12 mouse cellular contexts compared by ENCODE assay signal in genomic region chr2:166638079-166638800, GRCm38 (mm10).
DNase-seq lines count a peak whose midpoint lies in the region; ATAC-seq and TF ChIP-seq lines count a peak whose summit lies in the region.
"Had no signal": no experiment of that assay in that cellular context is flagged by ENCODE, and none has a peak within 500 bp of the region (broad histone marks: within the 10 kb centered on the region; RNA-seq: fewer than 3 reads in every experiment).

No protein-coding gene starts in this region.

- H3K4me3 ChIP-seq in hindbrain, embryonic 10.5 days: no peak overlapping the region
- no peak overlapping the region for H3K4me3 ChIP-seq in hindbrain, embryonic 11.5 days (ENCODE audit: low read depth, low read length)
- H3K4me3 ChIP-seq in liver, embryonic 13.5 days (replicated peaks): no peak overlapping the region
- no peak overlapping the region for H3K4me3 ChIP-seq in liver, postnatal 0 days (ENCODE audit: low read depth, low read length)
- no peak overlapping the region for H3K4me3 ChIP-seq in intestine, embryonic 16.5 days (ENCODE audit: low read length)
- H3K4me3 ChIP-seq: embryonic facial prominence, embryonic 15.5 days had no signal

- H3K36me3 ChIP-seq in hindbrain, embryonic 10.5 days: peaks cover 80% of the 10 kb centered on the region
- H3K36me3 ChIP-seq in hindbrain, embryonic 11.5 days (ENCODE audit: control insufficient read depth, insufficient read depth, low read length): no peaks in the 10 kb centered on the region
- H3K36me3 ChIP-seq in liver, embryonic 13.5 days: peaks cover 40% of the 10 kb centered on the region
- peaks cover 32% of the 10 kb centered on the region for H3K36me3 ChIP-seq in liver, postnatal 0 days (replicated peaks; ENCODE audit: insufficient read depth, low read length)
- H3K36me3 ChIP-seq in intestine, embryonic 16.5 days (ENCODE audit: control insufficient read depth, insufficient read depth, low read length): no peaks in the 10 kb centered on the region

- peak; percentile 43 for DNase-seq in gastrocnemius, adult 18-20 months (ENCODE audit: low spot score)
- no peak for DNase-seq in gastrocnemius, postnatal 10 days
- no peak for DNase-seq in hindbrain, embryonic 10.5 days (ENCODE audit: low spot score)
- DNase-seq in hindbrain, embryonic 11.5 days (ENCODE audit: low spot score): no peak
- no peak for DNase-seq in liver, embryonic 13.5 days
- no peak for DNase-seq in liver, postnatal 0 days
- DNase-seq in cerebellum, postnatal 10 days: no peak
- DNase-seq: adrenal gland, adult 8-10 months; cerebellum, postnatal 36 days; layer of hippocampus, postnatal 36 days had no signal

- no peak overlapping the region for H3K4me2 ChIP-seq in hindbrain, embryonic 11.5 days (replicated peaks; ENCODE audit: low read depth, low read length)
- no peak overlapping the region for H3K4me2 ChIP-seq in liver, embryonic 13.5 days
- no peak overlapping the region for H3K4me2 ChIP-seq in liver, postnatal 0 days (ENCODE audit: low read depth, low read length)
- H3K4me2 ChIP-seq in intestine, embryonic 16.5 days (ENCODE audit: low read depth, low read length): no peak overlapping the region
- H3K4me2 ChIP-seq: embryonic facial prominence, embryonic 15.5 days had no signal

- H3K9me3 ChIP-seq in hindbrain, embryonic 10.5 days: 0 out of 2 replicates have a peak, but pooled peaks cover 5% of the 10 kb centered on the region
- no peaks in the 10 kb centered on the region for H3K9me3 ChIP-seq in hindbrain, embryonic 11.5 days (ENCODE audit: control insufficient read depth, low read length)
- H3K9me3 ChIP-seq in liver, embryonic 13.5 days (replicated peaks): no peaks in the 10 kb centered on the region
- H3K9me3 ChIP-seq in liver, postnatal 0 days (ENCODE audit: low read length): no peaks in the 10 kb centered on the region; the same call in 1 of the 2 replicates
- H3K9me3 ChIP-seq in intestine, embryonic 16.5 days (ENCODE audit: control insufficient read depth, low read length): 0 out of 2 replicates have a peak, but pooled peaks cover 3% of the 10 kb centered on the region
- H3K9me3 ChIP-seq: embryonic facial prominence, embryonic 15.5 days had no signal

- TF ChIP-seq EP300 in liver, postnatal 0 days (IDR thresholded peaks at IDR 0.05; ENCODE audit: low read depth): no peak

- ATAC-seq in hindbrain, embryonic 11.5 days (ENCODE audit: low FRiP score): no peak
- no peak for ATAC-seq in liver, embryonic 13.5 days (ENCODE audit: low read depth)
- no peak for ATAC-seq in liver, postnatal 0 days
- no peak for ATAC-seq in intestine, embryonic 16.5 days

- H3K9ac ChIP-seq in hindbrain, embryonic 11.5 days (ENCODE audit: low read depth, low read length): no peak overlapping the region
- no peak overlapping the region for H3K9ac ChIP-seq in liver, embryonic 13.5 days
- H3K9ac ChIP-seq in liver, postnatal 0 days (replicated peaks): no peak overlapping the region
- H3K9ac ChIP-seq in intestine, embryonic 16.5 days (ENCODE audit: low read depth, low read length): 0 out of 2 replicates have a peak overlapping the region, but pooled peaks have one; percentile 1
- H3K9ac ChIP-seq: embryonic facial prominence, embryonic 15.5 days had no signal

- 66% methylated on average over 13 of the region's 13 CpGs for WGBS in hindbrain, embryonic 10.5 days
- 74% methylated on average over 13 of the region's 13 CpGs for WGBS in hindbrain, embryonic 11.5 days
- WGBS in liver, embryonic 13.5 days (ENCODE audit: insufficient replicate concordance): 72% methylated on average over 13 of the region's 13 CpGs
- 73% methylated on average over 13 of the region's 13 CpGs for WGBS in liver, postnatal 0 days (ENCODE audit: insufficient replicate concordance)
- 66% methylated on average over 13 of the region's 13 CpGs for WGBS in intestine, embryonic 16.5 days

- no peaks in the 10 kb centered on the region for H3K27me3 ChIP-seq in hindbrain, embryonic 10.5 days (ENCODE audit: insufficient read depth, poor library complexity, severe bottlenecking)
- no peaks in the 10 kb centered on the region for H3K27me3 ChIP-seq in hindbrain, embryonic 11.5 days (ENCODE audit: control insufficient read depth, insufficient read depth, low read length)
- no peaks in the 10 kb centered on the region for H3K27me3 ChIP-seq in liver, embryonic 13.5 days
- no peaks in the 10 kb centered on the region for H3K27me3 ChIP-seq in liver, postnatal 0 days (ENCODE audit: insufficient read depth, low read length)
- no peaks in the 10 kb centered on the region for H3K27me3 ChIP-seq in intestine, embryonic 16.5 days (replicated peaks; ENCODE audit: control insufficient read depth, insufficient read depth, low read length)
- H3K27me3 ChIP-seq: embryonic facial prominence, embryonic 15.5 days had no signal

- H3K27ac ChIP-seq in hindbrain, embryonic 10.5 days: peak overlapping the region; percentile 80
- H3K27ac ChIP-seq in hindbrain, embryonic 11.5 days (ENCODE audit: low read depth, low read length): no peak overlapping the region
- 0 out of 2 replicates have a peak overlapping the region, but pooled peaks have one; percentile 13 for H3K27ac ChIP-seq in liver, embryonic 13.5 days
- H3K27ac ChIP-seq in liver, postnatal 0 days (ENCODE audit: low read depth): no peak overlapping the region
- H3K27ac ChIP-seq in intestine, embryonic 16.5 days (ENCODE audit: low read length): 0 out of 2 replicates have a peak overlapping the region, but pooled peaks have one; percentile 29
- H3K27ac ChIP-seq: embryonic facial prominence, embryonic 15.5 days had no signal

- no peak for TF ChIP-seq CTCF in liver, postnatal 0 days (IDR thresholded peaks at IDR 0.05; ENCODE audit: low read depth)

- peaks cover 44% of the 10 kb centered on the region for H3K4me1 ChIP-seq in hindbrain, embryonic 10.5 days (replicated peaks)
- H3K4me1 ChIP-seq in hindbrain, embryonic 11.5 days (replicated peaks; ENCODE audit: control insufficient read depth, insufficient read depth, low read length): 0 out of 2 replicates have a peak, but pooled peaks cover 4% of the 10 kb centered on the region
- peaks cover 18% of the 10 kb centered on the region for H3K4me1 ChIP-seq in liver, embryonic 13.5 days (replicated peaks)
- H3K4me1 ChIP-seq in liver, postnatal 0 days (ENCODE audit: insufficient read depth): peaks cover 14% of the 10 kb centered on the region
- H3K4me1 ChIP-seq in intestine, embryonic 16.5 days (ENCODE audit: control insufficient read depth, insufficient read depth, low read length): peaks cover 22% of the 10 kb centered on the region

Comparison
In these comparisons a context has a peak if more than half of its experiments do, and no peak if none do; other contexts are left out.
1. H3K27ac ChIP-seq: peak in hindbrain, embryonic 10.5 days (single experiment), liver, embryonic 13.5 days (single experiment) and intestine, embryonic 16.5 days (single experiment); none in hindbrain, embryonic 11.5 days (single experiment) and liver, postnatal 0 days (single experiment).